Mouse (Mus musculus) intestine, embryonic 15.5 days (tissue): ENCODE measurements at regions not wholly inside any gene's neighbourhood (a gene's known extent, or its start where the extent isn't known, plus 50 kb on each side); places are given as distances from the start of the nearest gene placed in this dataset.

ENCODE experiments used
- ATAC-seq: fragments of 200-750 bp; cut with Nextera tagmentation; 2 replicates; pipeline ENCODE4 v1.8.0; 2017; ENCODE audit warnings: moderate TSS enrichment, moderate library complexity
- H3K27ac ChIP-seq: fragments of 300-500 bp; sonication (generic); 2 replicates; pipeline ENCODE4 v1.5.1; 2015; ENCODE audit warnings: mild to moderate bottlenecking, inconsistent platforms
- H3K27me3 ChIP-seq: fragments of 300-500 bp; sonication (generic); replicated peaks from 2 replicates; pipeline ENCODE4 v1.6.1; 2015; ENCODE audit warnings: inconsistent platforms
- H3K36me3 ChIP-seq: fragments of 300-500 bp; sonication (generic); 2 replicates; pipeline ENCODE4 v1.6.1; 2015; ENCODE audit warnings: inconsistent platforms
- H3K4me1 ChIP-seq: fragments of 300-500 bp; sonication (generic); replicated peaks from 2 replicates; pipeline ENCODE4 v1.6.1; 2015; ENCODE audit warnings: inconsistent platforms
- H3K4me2 ChIP-seq: fragments of 300-500 bp; sonication (generic); replicated peaks from 2 replicates; pipeline ENCODE4 v1.6.1; 2015; ENCODE audit warnings: mild to moderate bottlenecking, inconsistent platforms
- H3K4me3 ChIP-seq: fragments of 300-500 bp; sonication (generic); replicated peaks from 2 replicates; pipeline ENCODE4 v1.5.1; 2015; ENCODE audit warnings: inconsistent platforms
- H3K9ac ChIP-seq: fragments of 300-500 bp; sonication (generic); 2 replicates; pipeline ENCODE4 v1.6.1; 2015; ENCODE audit warnings: inconsistent platforms
- H3K9me3 ChIP-seq: fragments of 300-500 bp; sonication (generic); 2 replicates; pipeline ENCODE4 v1.6.1; 2016; ENCODE audit warnings: inconsistent platforms
- WGBS: fragments of 180-500 bp; shearing (Covaris S2); methylation state at CpG from one replicate; pipeline ENCODE4 v1.1.7; 2015; 5-methylcytosine and 5-hydroxymethylcytosine counted together

GRCm38 (mm10) chr10:126185410-126185809, 219.4 kb downstream of the Lrig3 start:
- no peak overlapping the region for H3K4me3 ChIP-seq
- H3K4me2 ChIP-seq = no peak overlapping the region
- no peak overlapping the region for H3K27ac ChIP-seq
- H3K27me3 ChIP-seq = no peaks in the 10 kb centered on the region
- 90% methylated on average over 5 of the region's 5 CpGs for WGBS
- no peaks in the 10 kb centered on the region for H3K4me1 ChIP-seq
- no peak overlapping the region for H3K9ac ChIP-seq
- no peaks in the 10 kb centered on the region for H3K9me3 ChIP-seq
- ATAC-seq = no peak
- H3K36me3 ChIP-seq = no peaks in the 10 kb centered on the region

GRCm38 (mm10) chr10:126186086-126186485, 220.1 kb downstream of the Lrig3 start:
- Histone ChIP-seq H3K4me3 (no peak overlapping the region), H3K9me3 (no peaks in the 10 kb centered on the region), H3K4me1 (no peaks in the 10 kb centered on the region), H3K9ac (no peak overlapping the region), H3K27ac (no peak overlapping the region), H3K4me2 (no peak overlapping the region), H3K36me3 (no peaks in the 10 kb centered on the region), H3K27me3 (no peaks in the 10 kb centered on the region)
- no peak for ATAC-seq
- 90% methylated on average over 10 of the region's 10 CpGs for WGBS

GRCm38 (mm10) chr10:126189001-126189400, 223.0 kb downstream of the Lrig3 start:
- Histone ChIP-seq H3K4me3 (no peak overlapping the region), H3K36me3 (no peaks in the 10 kb centered on the region), H3K27ac (no peak overlapping the region), H3K9ac (no peak overlapping the region), H3K9me3 (no peaks in the 10 kb centered on the region), H3K4me2 (no peak overlapping the region), H3K27me3 (no peaks in the 10 kb centered on the region), H3K4me1 (no peaks in the 10 kb centered on the region)
- 73% methylated on average over 10 of the region's 10 CpGs for WGBS
- ATAC-seq = no peak
